ENCODE assay signal across 8 mouse cellular contexts in the genomic region with DNA sequence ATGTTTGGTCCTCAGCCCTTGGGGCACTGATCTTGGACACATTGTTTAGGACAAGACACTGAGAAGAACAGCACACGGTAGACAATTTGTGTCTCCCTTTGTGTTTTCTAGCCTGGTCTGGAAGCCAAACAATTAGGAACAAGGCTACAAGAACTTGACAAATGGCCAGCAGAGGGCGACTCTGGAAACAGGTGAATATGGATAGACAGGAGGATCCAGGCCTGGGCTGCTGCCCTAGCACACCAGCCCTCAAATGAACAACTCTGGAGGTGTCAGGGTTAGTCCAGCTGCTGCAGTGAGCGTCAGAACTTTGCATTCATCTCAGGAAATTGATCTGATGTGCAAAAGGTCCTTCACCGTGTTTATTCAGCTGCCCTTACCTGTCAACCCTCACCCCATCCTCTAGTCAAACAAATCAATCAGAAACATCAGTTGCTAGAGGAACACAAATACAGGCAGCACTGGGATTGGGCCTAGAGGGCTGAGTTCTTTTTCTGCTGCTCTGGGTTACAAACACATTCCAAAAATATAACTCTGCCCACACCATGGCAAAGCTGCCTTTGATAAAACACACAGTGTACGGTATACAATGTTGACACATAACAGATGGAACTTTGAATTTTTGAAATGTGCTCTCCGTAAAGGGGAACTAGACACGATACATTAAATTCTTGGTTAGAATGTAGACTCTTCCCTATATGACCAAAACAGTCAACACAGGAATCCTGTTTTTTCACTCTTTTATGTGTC.
DNase-seq lines count a peak whose midpoint lies in the region; ATAC-seq and TF ChIP-seq lines count a peak whose summit lies in the region.

No protein-coding gene starts in this region.

- no peak overlapping the region for H3K4me3 ChIP-seq in gastrocnemius, adult 2 months

- intact Hi-C loops in gastrocnemius, adult 2 months (cut with DNase I): no loop called here
- intact Hi-C loops in gastrocnemius, postnatal 36 days (cut with DNase I): no loop called here
- intact Hi-C loops in left cerebral cortex, postnatal 4 days (cut with DNase I): no loop called here

- no peak overlapping the region for H3K27ac ChIP-seq in gastrocnemius, adult 2 months

- peak; percentile 26 for DNase-seq in gastrocnemius, adult 2 months
- no peak for DNase-seq in gastrocnemius, postnatal 36 days
- peak; percentile 6 to 8 for DNase-seq in spleen, postnatal 36 days (ENCODE audit: low spot score in 2 of 2)
- DNase-seq in spleen, postnatal 4 days (ENCODE audit: low spot score in 2 of 2): no peak
- peak; percentile 72 for DNase-seq in embryo, embryonic 10 days (ENCODE audit: low spot score)
- peak; percentile 35 for DNase-seq in left cerebral cortex, postnatal 4 days
- DNase-seq in right cerebral cortex, postnatal 4 days: peak; percentile 18

- ATAC-seq in megakaryocyte-erythroid progenitor cell, adult 5-6 weeks (replicated peaks; ENCODE audit: low FRiP score, low TSS enrichment, poor library complexity, severe bottlenecking): no peak

- peak; percentile 44 for TF ChIP-seq CTCF in gastrocnemius, adult 2 months (IDR thresholded peaks at IDR 0.05)

Comparison
In these comparisons a context has a peak if more than half of its experiments do, and no peak if none do; other contexts are left out.
1. DNase-seq: peak in gastrocnemius, adult 2 months (single experiment), spleen, postnatal 36 days (2 of 2), embryo, embryonic 10 days (single experiment), left cerebral cortex, postnatal 4 days (single experiment) and right cerebral cortex, postnatal 4 days (single experiment); none in gastrocnemius, postnatal 36 days (0 of 2) and spleen, postnatal 4 days (0 of 2).